Mouse (Mus musculus): Measurements from ENCODE around the gene Pgghg.

Gene Pgghg

DNA sequence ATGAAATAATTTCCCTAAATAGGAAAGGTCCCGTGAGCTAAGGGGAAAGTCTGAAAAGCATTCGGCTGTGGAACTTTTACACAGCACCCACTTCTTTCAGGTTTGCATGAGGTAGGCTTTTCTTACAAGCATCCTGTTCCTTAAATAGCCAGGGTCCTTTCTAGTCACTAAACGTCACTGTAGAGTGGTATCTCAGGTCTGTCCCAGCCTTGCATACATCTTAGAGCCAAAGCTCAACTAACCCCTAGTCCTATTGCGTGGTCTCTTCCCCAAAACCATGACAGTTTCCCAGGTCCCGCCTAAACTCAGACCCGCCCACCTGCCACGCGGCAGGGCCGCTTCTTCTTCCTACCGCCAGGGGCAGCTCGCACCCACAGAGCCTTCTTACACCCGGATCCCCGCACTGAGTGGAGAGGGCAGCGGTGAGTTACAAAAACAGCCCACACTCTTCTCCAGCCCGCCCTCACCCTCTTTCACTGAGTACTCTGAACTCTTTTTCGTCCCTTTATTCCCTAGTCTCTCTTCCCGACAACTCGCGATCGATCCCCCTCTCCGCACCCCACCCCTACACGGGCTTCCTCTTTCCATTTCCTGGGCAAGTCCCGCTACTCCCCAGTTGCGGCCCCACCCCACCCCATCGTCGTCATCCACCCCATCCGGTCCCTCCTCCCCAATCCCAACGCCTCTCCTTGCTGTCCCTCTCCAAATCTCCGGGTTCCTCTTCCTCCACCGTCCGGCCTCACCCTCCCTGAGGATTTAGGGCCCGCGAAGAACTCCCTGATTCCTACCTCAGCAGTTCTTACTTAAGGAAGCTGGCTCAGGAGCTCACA is at the start of gene Pgghg:
Gene Pgghg (plus strand): TSS at position 170 of the 830 bp plus-strand sequence.
- DNase-seq (ENCODE audit: low spot score), result peak; percentile 62

GRCm38 (mm10) chr7:140894031-140894430 is 47.2 kb upstream of the Pgghg start:
- no peak for DNase-seq (ENCODE audit: low spot score)

- DNase-seq (ENCODE audit: low spot score), result no peak
Observed at GRCm38 (mm10) chr7:140894611-140895010, 46.6 kb upstream of the Pgghg start.

DNA sequence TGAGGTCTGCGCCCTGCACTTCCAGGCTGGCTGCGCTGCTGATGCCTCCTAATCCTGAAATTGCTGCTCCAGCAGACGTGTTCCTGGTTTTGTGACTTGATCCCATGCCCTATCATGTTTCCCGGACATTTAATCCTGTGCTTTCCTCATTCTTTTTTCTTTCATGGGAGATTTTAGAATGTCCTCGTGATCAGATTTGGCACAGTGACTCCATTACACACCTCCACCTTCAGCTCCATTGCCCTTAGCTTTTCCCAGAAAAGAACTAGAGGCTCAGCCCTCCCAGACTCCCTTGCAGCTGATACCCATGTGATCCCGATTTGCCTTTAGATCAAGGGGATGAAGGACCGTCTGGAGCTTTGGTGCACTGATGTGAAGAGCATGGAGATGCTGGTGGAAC is 43.3 kb upstream of the Pgghg start:
- DNase-seq (ENCODE audit: low spot score), result no peak

GRCm38 (mm10) chr7:140899121-140899520 is 42.1 kb upstream of the Pgghg start:
- DNase-seq (ENCODE audit: low spot score), result no peak

DNA sequence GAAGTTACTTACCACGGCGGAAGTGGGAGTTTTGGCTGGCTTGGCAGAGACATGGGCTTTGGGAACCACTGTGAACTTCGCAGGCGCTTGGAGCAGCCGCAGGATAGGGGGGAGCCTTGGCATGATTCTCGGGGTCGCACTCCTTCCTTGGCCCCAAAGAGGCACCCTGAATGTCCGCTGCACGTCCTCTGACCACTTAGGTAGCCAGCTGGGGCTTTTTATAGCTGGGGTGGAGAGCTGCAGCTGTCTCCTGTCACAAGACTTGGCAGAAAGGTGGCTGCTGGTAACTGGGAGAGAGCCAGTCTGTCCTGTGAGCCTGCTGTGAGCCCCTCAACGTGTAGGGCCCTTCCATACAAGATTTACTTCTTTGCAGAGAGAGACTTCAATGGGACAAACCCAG is 41.0 kb upstream of the Pgghg start, which contains the start of gene Cox8b:
Gene Cox8b (minus strand): TSS at position 227 of the 400 bp plus-strand sequence.
- no peak for DNase-seq (ENCODE audit: low spot score)

GRCm38 (mm10) chr7:140902036-140902875 is 38.9 kb upstream of the Pgghg start:
- DNase-seq (ENCODE audit: low spot score), result no peak

DNA sequence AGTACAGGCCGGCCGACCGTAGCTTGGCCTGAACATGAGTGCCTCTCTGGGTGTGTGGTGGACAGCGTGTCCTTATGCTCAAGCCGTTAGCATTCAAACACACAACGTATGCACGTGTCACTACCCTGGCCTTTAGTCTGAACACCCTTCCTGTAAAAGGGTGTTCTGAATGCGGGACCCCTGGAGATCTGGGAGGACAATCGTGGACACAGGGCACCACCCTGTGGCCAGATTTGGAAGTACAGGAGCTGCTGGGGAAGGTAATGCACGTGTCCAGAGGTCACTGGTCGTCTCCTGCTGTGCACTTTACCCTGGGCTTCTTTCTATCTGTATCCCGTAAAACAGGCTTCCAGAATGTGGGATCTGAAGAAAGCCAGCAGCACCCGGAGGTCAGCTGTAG is 38.0 kb upstream of the Pgghg start:
- peak; percentile 79 for DNase-seq (ENCODE audit: low spot score)

- no peak for DNase-seq (ENCODE audit: low spot score)
Observed at GRCm38 (mm10) chr7:140905642-140906081, 35.5 kb upstream of the Pgghg start.

DNA sequence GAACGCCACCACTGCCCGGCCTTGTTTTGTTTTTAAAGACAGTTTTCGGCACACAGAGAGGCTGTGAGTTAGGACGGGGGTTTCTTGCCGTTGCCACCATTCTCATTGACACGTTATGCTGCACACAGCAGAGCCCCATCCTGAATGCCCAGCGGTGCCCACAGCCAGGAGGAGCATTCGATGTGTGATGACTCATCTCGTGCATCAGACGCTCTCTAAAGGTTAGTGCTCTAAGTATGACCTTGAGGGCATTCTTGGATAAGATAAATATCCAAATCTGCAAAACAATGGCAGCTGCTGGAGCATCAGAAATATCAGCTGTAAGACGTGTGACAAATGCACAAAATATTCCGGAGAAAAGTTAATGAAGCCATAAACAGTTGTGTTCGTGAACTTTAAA is 34.1 kb upstream of the Pgghg start:
- no peak for DNase-seq (ENCODE audit: low spot score)

DNA sequence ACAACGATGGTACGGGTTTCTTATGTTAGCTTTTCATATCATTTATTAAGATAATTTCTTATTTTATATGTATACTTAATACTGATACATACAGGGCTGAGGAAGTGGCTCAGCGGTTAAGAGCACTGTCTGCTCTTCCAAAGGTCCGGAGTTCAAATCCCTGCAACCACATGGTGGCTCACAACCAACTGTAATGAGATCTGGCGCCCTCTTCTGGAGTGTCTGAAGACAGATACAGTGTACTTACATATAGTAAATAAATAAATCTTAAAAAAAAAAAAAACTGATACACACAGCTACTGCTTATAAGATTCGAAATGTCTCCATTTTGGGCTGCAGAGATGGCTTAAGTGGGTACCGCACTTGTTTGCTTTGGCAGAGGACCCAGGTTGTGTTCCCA is 33.5 kb upstream of the Pgghg start:
- DNase-seq (ENCODE audit: low spot score), result no peak

- DNase-seq (ENCODE audit: low spot score), result no peak
Observed at GRCm38 (mm10) chr7:140908181-140908580, 33.0 kb upstream of the Pgghg start.

GRCm38 (mm10) chr7:140908634-140909107 is 32.5 kb upstream of the Pgghg start:
- DNase-seq (ENCODE audit: low spot score), result peak; percentile 65

GRCm38 (mm10) chr7:140912293-140912692 is 28.9 kb upstream of the Pgghg start:
- no peak for DNase-seq (ENCODE audit: low spot score)

- no peak for DNase-seq (ENCODE audit: low spot score)
Observed at GRCm38 (mm10) chr7:140912846-140913482, 28.2 kb upstream of the Pgghg start.

DNA sequence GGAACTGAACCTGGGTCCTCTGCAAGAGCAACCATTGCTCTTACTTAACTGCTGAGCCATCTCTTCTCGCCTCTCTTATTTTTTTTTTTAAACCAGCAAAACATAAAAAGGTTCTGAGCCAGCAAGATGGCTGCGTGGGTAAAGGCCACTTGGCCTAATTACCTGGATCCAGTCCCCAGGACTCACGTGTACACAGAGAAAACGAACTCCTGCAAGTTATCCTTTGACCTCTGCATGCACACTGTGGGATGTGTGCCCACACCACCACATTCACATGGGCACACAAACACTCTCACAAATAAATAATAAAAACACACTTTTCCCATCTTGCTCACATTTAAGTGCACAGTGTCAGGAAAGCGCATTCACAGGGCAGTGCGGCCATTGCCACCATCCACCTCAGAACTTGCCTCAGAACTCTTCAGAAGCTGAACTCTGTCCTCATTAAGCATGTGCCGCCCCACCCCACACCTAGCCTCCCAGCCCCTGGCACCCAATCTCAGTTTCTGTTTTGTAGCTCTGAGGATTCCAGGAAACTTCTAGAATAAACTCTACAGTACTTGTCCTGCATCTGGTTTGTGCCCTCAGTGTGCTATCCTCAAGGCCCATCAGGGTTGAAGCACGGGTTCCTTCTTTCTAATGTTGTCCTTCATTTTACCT is 27.0 kb upstream of the Pgghg start:
- no peak for DNase-seq (ENCODE audit: low spot score)

- no peak for DNase-seq (ENCODE audit: low spot score)
Observed at GRCm38 (mm10) chr7:140919911-140920310, 21.3 kb upstream of the Pgghg start.

GRCm38 (mm10) chr7:140920418-140921029 is 20.7 kb upstream of the Pgghg start, which contains the start of gene Nlrp6:
Nlrp6 (plus strand) TSS chr7:140920902.
- no peak for DNase-seq (ENCODE audit: low spot score)

DNA sequence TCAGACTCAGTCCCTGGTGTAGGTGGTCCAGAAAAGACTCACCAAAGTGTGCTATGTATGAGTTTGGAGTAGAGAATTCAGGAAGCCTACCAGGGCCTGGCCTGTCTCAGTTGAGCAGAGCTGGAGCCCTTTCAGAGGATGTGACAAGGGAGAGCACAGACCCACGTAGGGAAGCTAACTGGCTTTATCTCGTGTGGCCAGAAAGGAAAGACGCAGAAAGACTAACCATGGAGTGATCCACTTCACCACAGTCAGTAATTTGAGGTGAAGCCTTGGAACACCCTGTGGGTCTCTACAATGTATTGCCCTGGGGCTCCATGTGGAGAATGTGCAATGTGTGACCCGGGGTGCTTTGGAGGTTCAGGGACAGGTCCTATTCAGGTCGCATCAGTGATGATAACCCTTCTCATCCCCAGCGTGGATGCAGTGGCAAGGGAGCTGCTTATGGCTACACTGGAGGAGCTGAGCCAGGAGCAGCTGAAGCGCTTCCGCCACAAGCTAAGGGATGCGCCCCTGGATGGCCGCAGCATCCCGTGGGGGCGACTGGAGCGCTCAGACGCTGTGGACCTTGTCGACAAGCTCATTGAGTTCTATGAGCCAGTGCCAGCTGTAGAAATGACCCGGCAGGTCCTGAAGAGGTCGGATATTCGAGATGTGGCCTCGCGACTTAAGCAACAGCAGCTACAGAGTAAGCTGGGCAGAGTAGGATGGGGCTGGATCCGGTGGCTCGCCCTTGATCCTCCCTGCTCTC is 19.8 kb upstream of the Pgghg start:
- DNase-seq (ENCODE audit: low spot score), result no peak

DNA sequence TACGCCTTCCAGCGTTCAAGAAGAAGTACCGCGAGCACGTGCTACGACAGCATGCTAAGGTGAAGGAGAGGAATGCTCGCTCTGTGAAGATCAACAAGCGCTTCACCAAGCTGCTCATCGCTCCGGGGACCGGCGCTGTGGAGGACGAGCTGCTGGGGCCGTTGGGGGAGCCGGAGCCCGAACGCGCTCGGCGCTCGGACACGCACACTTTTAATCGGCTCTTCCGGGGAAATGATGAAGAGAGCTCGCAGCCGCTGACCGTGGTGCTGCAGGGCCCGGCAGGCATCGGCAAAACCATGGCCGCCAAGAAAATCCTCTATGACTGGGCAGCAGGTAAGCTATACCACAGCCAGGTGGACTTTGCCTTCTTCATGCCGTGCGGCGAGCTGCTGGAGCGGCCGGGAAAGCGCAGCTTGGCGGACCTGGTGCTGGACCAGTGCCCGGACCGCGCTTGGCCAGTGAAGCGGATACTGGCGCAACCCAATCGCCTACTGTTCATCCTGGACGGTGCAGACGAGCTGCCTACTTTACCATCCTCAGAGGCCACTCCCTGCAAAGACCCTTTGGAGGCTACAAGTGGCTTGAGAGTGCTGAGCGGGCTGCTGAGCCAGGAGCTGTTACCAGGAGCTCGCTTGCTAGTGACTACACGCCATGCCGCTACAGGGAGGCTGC is 18.7 kb upstream of the Pgghg start:
- no peak for DNase-seq (ENCODE audit: low spot score)

All from layer of hippocampus, adult 11-12 months (tissue).